Mouse (Mus musculus) embryonic facial prominence, embryonic 11.5 days (tissue): Measurements from ENCODE around the gene Igfbp7. TPM values are rescaled to one million over a fixed set of nuclear protein-coding genes. Genes with fewer than 3 reads are reported as not detected.
"Not testable (repeated sequence)": the region's sequence is repeated elsewhere in the genome, so short reads cannot be mapped to it uniquely, and the experiment has no call there.

ENCODE experiments used
- ATAC-seq: fragments of 200-750 bp; cut with Nextera tagmentation; replicated peaks from 2 replicates; pipeline ENCODE4 v1.8.0; 2017; ENCODE audit warnings: low read depth; ENCODE audit not compliant: insufficient number of reproducible peaks, low FRiP score, low TSS enrichment
- DNase-seq: peaks from one replicate; pipeline ENCODE4 v3.0.0-alpha.2; 2015; ENCODE audit warnings: low spot score
- H3K27ac ChIP-seq: fragments of 300-500 bp; sonication (generic); replicated peaks from 2 replicates; pipeline ENCODE4 v1.5.1; 2014; ENCODE audit warnings: mild to moderate bottlenecking, low read depth, low read length, control low read depth
- H3K27me3 ChIP-seq: fragments of 300-500 bp; sonication (generic); 2 replicates; pipeline ENCODE4 v1.6.1; 2014; ENCODE audit warnings: mild to moderate bottlenecking, low read length, moderate library complexity, mixed read lengths; ENCODE audit not compliant: control insufficient read depth, insufficient read depth
- H3K36me3 ChIP-seq: fragments of 300-500 bp; sonication (generic); replicated peaks from 2 replicates; pipeline ENCODE4 v1.6.1; 2014; ENCODE audit warnings: low read depth, mild to moderate bottlenecking, low read length, moderate library complexity, mixed read lengths; ENCODE audit not compliant: control insufficient read depth, insufficient read depth
- H3K4me1 ChIP-seq: fragments of 300-500 bp; sonication (generic); 2 replicates; pipeline ENCODE4 v1.6.1; 2014; ENCODE audit warnings: low read length, mixed read lengths; ENCODE audit not compliant: control insufficient read depth, insufficient read depth
- H3K4me2 ChIP-seq: fragments of 300-500 bp; sonication (generic); 2 replicates; pipeline ENCODE4 v1.6.1; 2014; ENCODE audit warnings: low read depth, mild to moderate bottlenecking, control low read depth, low read length, moderate library complexity
- H3K4me3 ChIP-seq: fragments of 300-500 bp; sonication (generic); 2 replicates; pipeline ENCODE4 v1.5.1; 2014; ENCODE audit warnings: low read depth, low read length, control low read depth
- H3K9ac ChIP-seq: fragments of 300-500 bp; sonication (generic); replicated peaks from 2 replicates; pipeline ENCODE4 v1.6.1; 2014; ENCODE audit warnings: mild to moderate bottlenecking, control low read depth, low read length
- H3K9me3 ChIP-seq: fragments of 300-500 bp; sonication (generic); replicated peaks from 2 replicates; pipeline ENCODE4 v1.6.1; 2016; ENCODE audit warnings: mild to moderate bottlenecking, low read length, inconsistent platforms, mixed read lengths; ENCODE audit not compliant: control insufficient read depth
- WGBS: fragments of 180-500 bp; shearing (Covaris S2); extraction: QIAGEN DNeasy Blood & Tissue Kit; methylation state at CpG from one replicate; pipeline ENCODE4 v1.1.7; 2014; 5-methylcytosine and 5-hydroxymethylcytosine counted together
- polyA plus RNA-seq: library from polyadenylated mRNA; unstranded; fragments of >200 nt; fragmentation: Nextera tagmentation; extraction: Ambion mirVana; gene quantifications from 2 replicates; pipeline ENCODE4 v1.2.1, GENCODE M21; 2014

Gene Igfbp7
- polyA plus RNA-seq, 1 experiment from 2014 or later, result 12.2 TPM

- Histone ChIP-seq H3K9me3 (no peaks in the 10 kb centered on the region), H3K4me1 (no peaks in the 10 kb centered on the region), H3K27me3 (no peaks in the 10 kb centered on the region), H3K9ac (no peak overlapping the region), H3K36me3 (no peaks in the 10 kb centered on the region), H3K27ac (no peak overlapping the region), H3K4me2 (no peak overlapping the region), H3K4me3 (no peak overlapping the region)
- ATAC-seq, result no peak
- DNase-seq, result no peak
- 89% methylated on average over 5 of the region's 5 CpGs for WGBS
Observed at GRCm38 (mm10) chr5:77427986-77428385, 20.1 kb upstream of the Igfbp7 start.

GRCm38 (mm10) chr5:77425721-77426500 is 18.1 kb upstream of the Igfbp7 start:
- Histone ChIP-seq H3K9me3 (no peaks in the 10 kb centered on the region), H3K4me2 (no peak overlapping the region), H3K27ac (no peak overlapping the region), H3K4me1 (no peaks in the 10 kb centered on the region), H3K4me3 (no peak overlapping the region), H3K27me3 (no peaks in the 10 kb centered on the region), H3K9ac (no peak overlapping the region), H3K36me3 (no peaks in the 10 kb centered on the region)
- ATAC-seq (no peak), DNase-seq (no peak)
- WGBS, result 75% methylated on average over 7 of the region's 7 CpGs

GRCm38 (mm10) chr5:77419537-77419936 is 11.7 kb upstream of the Igfbp7 start:
- not testable (repeated sequence) for H3K4me1 ChIP-seq, H3K27me3 ChIP-seq, DNase-seq, H3K9me3 ChIP-seq, H3K36me3 ChIP-seq, ATAC-seq, H3K9ac ChIP-seq, H3K4me2 ChIP-seq, H3K4me3 ChIP-seq, H3K27ac ChIP-seq
- 75% methylated on average over 4 of the region's 4 CpGs for WGBS

GRCm38 (mm10) chr5:77416058-77416457 is 8.2 kb upstream of the Igfbp7 start:
- 84% methylated on average over 6 of the region's 6 CpGs for WGBS
- ATAC-seq (no peak), DNase-seq (no peak)
- no peaks in the 10 kb centered on the region for H3K27me3 ChIP-seq
- H3K9ac ChIP-seq, result no peak overlapping the region
- no peak overlapping the region for H3K27ac ChIP-seq
- no peak overlapping the region for H3K4me2 ChIP-seq
- no peak overlapping the region for H3K4me3 ChIP-seq
- H3K4me1 ChIP-seq, result no peaks in the 10 kb centered on the region
- no peaks in the 10 kb centered on the region for H3K36me3 ChIP-seq
- no peaks in the 10 kb centered on the region; the same call in 1 of the 2 replicates for H3K9me3 ChIP-seq

GRCm38 (mm10) chr5:77408530-77408929 is 689 bp upstream of the Igfbp7 start:
- H3K4me2 ChIP-seq, result no peak overlapping the region
- H3K9me3 ChIP-seq, result no peaks in the 10 kb centered on the region; the same call in 1 of the 2 replicates
- H3K27ac ChIP-seq, result no peak overlapping the region
- peaks cover 8% of the 10 kb centered on the region; the same call in 1 of the 2 replicates for H3K27me3 ChIP-seq
- H3K9ac ChIP-seq, result no peak overlapping the region
- H3K4me1 ChIP-seq, result no peaks in the 10 kb centered on the region
- WGBS, result 92% methylated on average over 6 of the region's 6 CpGs
- H3K36me3 ChIP-seq, result no peaks in the 10 kb centered on the region
- H3K4me3 ChIP-seq, result no peak overlapping the region
- no peak for DNase-seq
- no peak for ATAC-seq

- H3K9ac ChIP-seq, result no peak overlapping the region
- WGBS, result 55% methylated on average over 5 of the region's 5 CpGs
- H3K4me3 ChIP-seq, result no peak overlapping the region
- no peak overlapping the region for H3K4me2 ChIP-seq
- peaks cover 8% of the 10 kb centered on the region; the same call in 1 of the 2 replicates for H3K27me3 ChIP-seq
- ATAC-seq, result no peak
- H3K36me3 ChIP-seq, result no peaks in the 10 kb centered on the region
- DNase-seq, result no peak
- no peaks in the 10 kb centered on the region for H3K4me1 ChIP-seq
- no peaks in the 10 kb centered on the region; the same call in 1 of the 2 replicates for H3K9me3 ChIP-seq
- H3K27ac ChIP-seq, result no peak overlapping the region
Observed at GRCm38 (mm10) chr5:77406371-77406871, 1.4 kb downstream of the Igfbp7 start.

- Histone ChIP-seq H3K9me3 (no peaks in the 10 kb centered on the region; the same call in 1 of the 2 replicates), H3K9ac (no peak overlapping the region), H3K4me1 (no peaks in the 10 kb centered on the region), H3K27me3 (peaks cover 8% of the 10 kb centered on the region; the same call in 1 of the 2 replicates), H3K27ac (no peak overlapping the region), H3K36me3 (no peaks in the 10 kb centered on the region), H3K4me2 (no peak overlapping the region), H3K4me3 (no peak overlapping the region)
- DNase-seq (no peak), ATAC-seq (no peak)
- 68% methylated on average over 5 of the region's 5 CpGs for WGBS
Observed at GRCm38 (mm10) chr5:77405455-77406057, 2.3 kb downstream of the Igfbp7 start.

- Histone ChIP-seq H3K36me3 (no peaks in the 10 kb centered on the region), H3K9ac (no peak overlapping the region), H3K4me1 (no peaks in the 10 kb centered on the region), H3K9me3 (no peaks in the 10 kb centered on the region; the same call in 1 of the 2 replicates), H3K4me3 (no peak overlapping the region), H3K27me3 (peaks cover 8% of the 10 kb centered on the region; the same call in 1 of the 2 replicates), H3K27ac (no peak overlapping the region), H3K4me2 (no peak overlapping the region)
- DNase-seq, result no peak
- no peak for ATAC-seq
- 66% methylated on average over 10 of the region's 10 CpGs for WGBS
Observed at GRCm38 (mm10) chr5:77404941-77405340, 2.9 kb downstream of the Igfbp7 start.
